Mouse (Mus musculus): Measurements from ENCODE around the gene Fance. TPM values are rescaled to one million over a fixed set of nuclear protein-coding genes. Genes with fewer than 3 reads are reported as not detected.

The Fance gene
- polyA plus RNA-seq, 1 experiment = 13.7 TPM

GRCm38 (mm10) chr17:28278156-28278555, 35.2 kb upstream of the Fance start:
- TF ChIP-seq CTCF (IDR thresholded peaks at IDR 0.05; ENCODE audit: extremely low read depth, insufficient read depth, low read length) (no peak), POLR2A (IDR thresholded peaks at IDR 0.05; ENCODE audit: extremely low read depth, insufficient read depth, low read length) (no peak)
- H3K27ac ChIP-seq (ENCODE audit: insufficient read depth, low read length) = no peak overlapping the region
- no peaks in the 10 kb centered on the region; the same call in 1 of the 2 replicates for H3K4me1 ChIP-seq (ENCODE audit: control insufficient read depth, insufficient read depth, low read length)
- H3K4me3 ChIP-seq (ENCODE audit: insufficient read depth, low read length) = no peak overlapping the region

GRCm38 (mm10) chr17:28279236-28279635, 34.1 kb upstream of the Fance start:
- Histone ChIP-seq H3K27ac (ENCODE audit: insufficient read depth, low read length) (no peak overlapping the region), H3K4me3 (ENCODE audit: insufficient read depth, low read length) (no peak overlapping the region), H3K4me1 (ENCODE audit: control insufficient read depth, insufficient read depth, low read length) (no peaks in the 10 kb centered on the region; the same call in 1 of the 2 replicates)
- no peak for TF ChIP-seq POLR2A (IDR thresholded peaks at IDR 0.05; ENCODE audit: extremely low read depth, insufficient read depth, low read length)
- no peak for TF ChIP-seq CTCF (IDR thresholded peaks at IDR 0.05; ENCODE audit: extremely low read depth, insufficient read depth, low read length)

- no peaks in the 10 kb centered on the region; the same call in 1 of the 2 replicates for H3K4me1 ChIP-seq (ENCODE audit: control insufficient read depth, insufficient read depth, low read length)
- H3K27ac ChIP-seq (ENCODE audit: insufficient read depth, low read length) = no peak overlapping the region
- TF ChIP-seq POLR2A (IDR thresholded peaks at IDR 0.05; ENCODE audit: extremely low read depth, insufficient read depth, low read length) = no peak
- TF ChIP-seq CTCF (IDR thresholded peaks at IDR 0.05; ENCODE audit: extremely low read depth, insufficient read depth, low read length) = no peak
- H3K4me3 ChIP-seq (ENCODE audit: insufficient read depth, low read length) = no peak overlapping the region
Observed at GRCm38 (mm10) chr17:28279780-28280422, 33.4 kb upstream of the Fance start.

GRCm38 (mm10) chr17:28280423-28280800, 32.9 kb upstream of the Fance start:
- no peak overlapping the region for H3K4me3 ChIP-seq (ENCODE audit: insufficient read depth, low read length)
- TF ChIP-seq POLR2A (IDR thresholded peaks at IDR 0.05; ENCODE audit: extremely low read depth, insufficient read depth, low read length) = no peak
- no peak for TF ChIP-seq CTCF (IDR thresholded peaks at IDR 0.05; ENCODE audit: extremely low read depth, insufficient read depth, low read length)
- H3K27ac ChIP-seq (ENCODE audit: insufficient read depth, low read length) = no peak overlapping the region
- no peaks in the 10 kb centered on the region; the same call in 1 of the 2 replicates for H3K4me1 ChIP-seq (ENCODE audit: control insufficient read depth, insufficient read depth, low read length)

- TF ChIP-seq CTCF (IDR thresholded peaks at IDR 0.05; ENCODE audit: extremely low read depth, insufficient read depth, low read length) (no peak), POLR2A (IDR thresholded peaks at IDR 0.05; ENCODE audit: extremely low read depth, insufficient read depth, low read length) (no peak)
- Histone ChIP-seq H3K4me3 (ENCODE audit: insufficient read depth, low read length) (no peak overlapping the region), H3K27ac (ENCODE audit: insufficient read depth, low read length) (no peak overlapping the region), H3K4me1 (ENCODE audit: control insufficient read depth, insufficient read depth, low read length) (no peaks in the 10 kb centered on the region; the same call in 1 of the 2 replicates)
Observed at GRCm38 (mm10) chr17:28280831-28281377, 32.4 kb upstream of the Fance start.

- Histone ChIP-seq H3K27ac (ENCODE audit: insufficient read depth, low read length) (no peak overlapping the region), H3K4me1 (ENCODE audit: control insufficient read depth, insufficient read depth, low read length) (no peaks in the 10 kb centered on the region; the same call in 1 of the 2 replicates), H3K4me3 (ENCODE audit: insufficient read depth, low read length) (no peak overlapping the region)
- TF ChIP-seq POLR2A (IDR thresholded peaks at IDR 0.05; ENCODE audit: extremely low read depth, insufficient read depth, low read length) (no peak), CTCF (IDR thresholded peaks at IDR 0.05; ENCODE audit: extremely low read depth, insufficient read depth, low read length) (no peak)
Observed at GRCm38 (mm10) chr17:28281866-28282441, 31.4 kb upstream of the Fance start.

GRCm38 (mm10) chr17:28283199-28283598, 30.1 kb upstream of the Fance start:
- TF ChIP-seq POLR2A (IDR thresholded peaks at IDR 0.05; ENCODE audit: extremely low read depth, insufficient read depth, low read length) = no peak
- no peak for TF ChIP-seq CTCF (IDR thresholded peaks at IDR 0.05; ENCODE audit: extremely low read depth, insufficient read depth, low read length)
- Histone ChIP-seq H3K4me3 (ENCODE audit: insufficient read depth, low read length) (no peak overlapping the region), H3K4me1 (ENCODE audit: control insufficient read depth, insufficient read depth, low read length) (no peaks in the 10 kb centered on the region; the same call in 1 of the 2 replicates)

DNA sequence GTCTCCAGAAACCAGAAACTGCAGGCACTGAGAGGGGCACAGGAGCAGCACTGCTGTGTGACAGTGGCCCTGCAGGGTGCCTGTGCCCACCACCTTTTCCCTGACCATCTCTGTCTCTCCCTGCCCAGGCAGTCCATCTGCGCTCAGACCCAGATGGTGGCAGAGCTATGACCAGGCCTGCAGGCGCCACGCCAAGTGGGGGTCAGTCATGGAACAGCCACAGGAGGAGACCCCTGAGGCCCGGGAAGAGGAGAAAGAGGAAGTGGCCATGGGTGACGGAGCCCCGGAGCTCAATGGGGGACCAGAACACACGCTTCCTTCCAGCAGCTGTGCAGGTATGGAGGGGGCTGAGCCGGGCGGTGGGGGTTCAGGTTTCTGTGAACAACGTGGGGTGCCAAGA, 27.2 kb upstream of the Fance start:
- H3K4me3 ChIP-seq (ENCODE audit: insufficient read depth, low read length) = no peak overlapping the region
- no peak for TF ChIP-seq POLR2A (IDR thresholded peaks at IDR 0.05; ENCODE audit: extremely low read depth, insufficient read depth, low read length)
- no peak for TF ChIP-seq CTCF (IDR thresholded peaks at IDR 0.05; ENCODE audit: extremely low read depth, insufficient read depth, low read length)
- no peaks in the 10 kb centered on the region for H3K4me1 ChIP-seq (ENCODE audit: control insufficient read depth, insufficient read depth, low read length)
- no peak overlapping the region for H3K27ac ChIP-seq (ENCODE audit: insufficient read depth, low read length)

More at GRCm38 (mm10) chr17:28283199-28283598, 30.1 kb upstream of the Fance start:
- H3K27ac ChIP-seq (ENCODE audit: insufficient read depth, low read length) = no peak overlapping the region

- TF ChIP-seq CTCF (IDR thresholded peaks at IDR 0.05; ENCODE audit: extremely low read depth, insufficient read depth, low read length) (no peak), POLR2A (IDR thresholded peaks at IDR 0.05; ENCODE audit: extremely low read depth, insufficient read depth, low read length) (no peak)
- Histone ChIP-seq H3K27ac (ENCODE audit: insufficient read depth, low read length) (no peak overlapping the region), H3K4me1 (ENCODE audit: control insufficient read depth, insufficient read depth, low read length) (no peaks in the 10 kb centered on the region), H3K4me3 (ENCODE audit: insufficient read depth, low read length) (no peak overlapping the region)
Observed at GRCm38 (mm10) chr17:28286964-28287363, 26.4 kb upstream of the Fance start.

GRCm38 (mm10) chr17:28287578-28287977, 25.7 kb upstream of the Fance start:
- no peak for TF ChIP-seq CTCF (IDR thresholded peaks at IDR 0.05; ENCODE audit: extremely low read depth, insufficient read depth, low read length)
- TF ChIP-seq POLR2A (IDR thresholded peaks at IDR 0.05; ENCODE audit: extremely low read depth, insufficient read depth, low read length) = no peak
- Histone ChIP-seq H3K4me3 (ENCODE audit: insufficient read depth, low read length) (no peak overlapping the region), H3K4me1 (ENCODE audit: control insufficient read depth, insufficient read depth, low read length) (no peaks in the 10 kb centered on the region)

More at GRCm38 (mm10) chr17:28287578-28287977, 25.7 kb upstream of the Fance start:
- H3K27ac ChIP-seq (ENCODE audit: insufficient read depth, low read length) = no peak overlapping the region
